Mouse (Mus musculus) gastrocnemius, adult 2 months (tissue): Measurements from ENCODE around the gene Snx8. TPM values are rescaled to one million over a fixed set of nuclear protein-coding genes. Genes with fewer than 3 reads are reported as not detected.

Source experiments
- DNase-seq: peaks from one replicate; pipeline ENCODE4 v3.0.0; 2022
- H3K27ac ChIP-seq: fragments of 200-600 bp; 2 replicates; pipeline ENCODE4 v1.8.1; 2022; ENCODE audit warnings: mild to moderate bottlenecking
- H3K4me3 ChIP-seq: fragments of 200-600 bp; 2 replicates; pipeline ENCODE4 v1.8.1; 2022; ENCODE audit warnings: mild to moderate bottlenecking, moderate library complexity
- CTCF ChIP-seq: fragments of 200-600 bp; IDR thresholded peaks from 2 replicates; pipeline ENCODE4 v1.8.1; 2022; ENCODE audit warnings: antibody characterized with exemption, mild to moderate bottlenecking, moderate library complexity
- intact Hi-C: fragments of 180-260 bp; cut with DNase I; formaldehyde crosslinking; loops from one replicate; pipeline ENCODE4 v1.15.1; 2025
- microRNA-seq: library from miRNA; unstranded; fragments of <30 nt; microRNA quantifications from one replicate; pipeline ENCODE4 v1.2.0, GENCODE M21; 2021
- total RNA-seq, 2 experiments: library from RNA; stranded (reverse); gene quantifications; 2 replicates each; pipeline ENCODE4 v1.2.3; 2021

Gene Snx8
- total RNA-seq, 2 experiments from 2014 or later: 8.0 to 9.5 TPM

DNA sequence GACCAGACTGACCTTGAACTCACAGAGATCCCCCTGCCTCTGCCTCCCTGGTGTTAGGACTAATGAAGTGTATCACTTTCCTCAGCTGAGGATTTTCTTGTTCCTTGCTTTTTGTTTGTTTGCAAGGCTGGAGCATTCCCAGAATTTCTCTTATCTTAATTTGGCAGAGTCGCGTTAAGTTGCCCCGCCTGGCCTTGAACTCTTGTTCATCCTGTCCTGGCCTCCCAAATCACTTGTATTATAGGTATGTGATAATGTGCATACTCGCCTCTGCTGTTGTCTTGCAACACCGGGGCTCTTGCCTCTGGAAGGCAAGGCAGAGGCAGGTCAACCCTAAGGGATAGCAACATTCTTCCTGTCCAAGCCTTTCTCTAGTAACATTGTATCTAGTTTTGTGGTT is 65.0 kb downstream of the Snx8 start:
- no peak for DNase-seq
- intact Hi-C loops: no loop called here
- Histone ChIP-seq H3K4me3 (no peak overlapping the region), H3K27ac (no peak overlapping the region)
- TF ChIP-seq CTCF: no peak

DNA sequence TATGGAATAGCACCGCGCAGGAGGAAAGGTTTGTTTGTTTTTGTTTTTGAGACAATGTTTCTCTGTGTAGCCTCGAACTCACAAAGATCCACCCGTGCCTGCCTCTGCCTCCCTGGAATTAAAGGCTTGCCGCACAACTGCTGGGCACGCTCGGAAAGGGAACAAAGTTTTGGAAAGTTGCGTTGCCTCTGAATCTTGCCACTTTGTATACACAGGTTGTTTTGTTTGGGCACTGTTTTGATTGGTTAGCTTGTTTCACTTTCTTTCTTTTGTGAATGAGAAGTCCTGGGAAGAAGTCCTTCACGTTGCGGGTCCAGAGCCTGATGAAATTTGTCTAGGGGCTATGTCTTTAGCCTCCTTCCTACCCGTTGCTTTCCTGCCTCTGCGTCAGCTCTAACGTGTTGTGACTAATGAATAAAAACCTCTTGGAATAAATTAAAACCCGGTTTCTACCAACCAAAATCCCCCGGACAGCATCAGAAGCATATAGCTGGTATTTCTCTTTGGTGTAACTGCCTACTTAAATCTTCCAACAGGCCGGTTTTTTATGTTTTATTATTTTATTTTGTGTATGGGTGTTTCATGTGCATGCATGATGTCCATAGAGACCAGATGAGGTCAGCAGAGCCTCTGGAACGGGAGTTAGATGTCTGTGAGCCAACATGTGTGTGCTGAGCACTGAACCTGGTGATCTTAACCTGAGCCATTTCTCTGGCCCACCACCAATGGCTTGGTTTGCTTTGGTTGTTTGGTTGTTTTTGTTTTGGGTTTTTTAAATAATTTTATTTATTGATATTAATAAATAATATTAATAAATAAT is 67.1 kb downstream of the Snx8 start:
- intact Hi-C loops: no loop called here
- Histone ChIP-seq H3K27ac (peak overlapping the region; percentile 94), H3K4me3 (peak overlapping the region; percentile 96)
- no peak for TF ChIP-seq CTCF
- no peak for DNase-seq

DNA sequence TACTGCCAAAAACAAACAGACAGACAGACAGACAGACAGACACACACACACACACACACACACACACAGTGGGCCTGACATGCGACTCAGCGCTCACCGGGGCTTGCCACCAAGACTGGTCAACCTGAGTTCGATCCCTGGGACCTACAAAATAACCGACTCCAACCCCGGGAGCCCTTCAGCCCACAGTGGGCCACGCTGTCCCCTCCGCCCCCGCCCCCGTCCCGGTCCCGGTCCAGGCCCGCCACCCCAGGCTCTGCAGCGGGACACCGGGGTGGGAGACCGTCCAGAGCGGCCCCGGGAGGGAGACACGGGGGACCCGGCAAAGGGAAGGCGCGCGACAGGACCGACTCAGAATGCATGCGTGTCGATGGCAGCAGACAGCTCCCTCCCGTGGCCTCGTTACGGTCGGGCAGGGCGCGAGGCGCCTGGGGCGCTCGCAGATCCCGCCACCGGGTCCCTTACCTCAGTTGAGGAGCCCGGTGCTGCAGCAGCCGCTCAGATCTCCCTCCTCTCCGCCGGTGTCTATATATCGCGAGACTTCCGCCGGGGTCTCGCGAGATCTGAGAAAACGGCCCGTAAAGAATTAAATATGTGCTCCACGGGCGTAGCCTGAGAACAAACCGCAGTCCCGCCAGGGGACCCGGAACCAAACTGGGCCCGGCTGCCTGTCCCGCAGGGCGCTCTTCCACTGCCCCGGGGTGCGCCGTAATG is 67.9 kb downstream of the Snx8 start, which contains the start of the genes Mad1l1 and Nudt1:
Mad1l1 (minus strand) TSS at position 511 of the 714 bp plus-strand sequence.
Nudt1 (plus strand) TSS at position 615 of the 714 bp plus-strand sequence.
- intact Hi-C loops: no loop called here
- peak; percentile 94 for DNase-seq
- H3K27ac ChIP-seq: peak within 1 kb of the TSS; percentile 94
- peak; percentile 31; the same call in 1 of the 2 replicates for TF ChIP-seq CTCF
- peak within 1 kb of the TSS; percentile 96 for H3K4me3 ChIP-seq

DNA sequence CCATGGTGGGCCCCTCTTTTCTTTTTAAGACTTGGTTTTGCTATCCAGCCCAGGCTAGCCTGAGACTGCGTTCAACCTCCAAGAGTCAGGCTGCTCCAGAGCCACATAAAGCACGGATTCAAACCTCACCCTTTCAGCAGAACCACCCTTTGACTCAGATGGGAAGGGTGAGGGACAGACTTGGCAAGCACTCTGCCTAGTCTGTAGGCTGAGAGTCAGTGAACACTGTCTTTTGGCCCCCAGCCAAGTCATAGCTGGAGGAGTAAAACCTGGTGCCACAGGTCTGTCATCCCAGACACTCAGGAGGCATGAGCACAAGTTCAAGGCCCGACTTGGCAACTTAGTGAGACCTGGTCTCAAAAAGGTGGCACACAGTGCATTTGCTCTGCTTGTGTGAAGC is 72.3 kb downstream of the Snx8 start:
- Histone ChIP-seq H3K27ac (no peak overlapping the region), H3K4me3 (no peak overlapping the region)
- no peak for TF ChIP-seq CTCF
- no peak for DNase-seq
- intact Hi-C loops: no loop called here

DNA sequence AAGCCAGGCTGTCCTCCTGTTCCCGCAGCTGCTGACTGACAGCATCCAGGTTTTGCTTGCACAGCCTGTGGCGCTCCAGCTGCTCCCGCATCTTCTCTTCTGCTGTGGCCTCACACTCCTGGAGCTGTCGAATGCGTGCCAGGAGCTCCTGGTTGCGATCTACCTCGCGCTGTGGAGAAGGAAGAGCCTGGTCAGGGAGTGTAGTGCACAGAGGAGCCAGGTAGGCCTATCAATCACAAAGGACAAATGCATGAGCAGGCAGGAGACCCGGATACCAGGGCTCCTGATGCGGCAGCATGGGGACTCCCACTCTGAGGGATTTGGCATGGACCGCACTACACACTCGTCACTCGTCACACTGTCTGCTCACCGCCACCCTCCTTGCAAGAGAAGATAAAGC is 81.5 kb downstream of the Snx8 start:
- TF ChIP-seq CTCF: no peak
- DNase-seq: no peak
- intact Hi-C loops: no loop called here
- H3K27ac ChIP-seq: no peak overlapping the region
- no peak overlapping the region for H3K4me3 ChIP-seq

DNA sequence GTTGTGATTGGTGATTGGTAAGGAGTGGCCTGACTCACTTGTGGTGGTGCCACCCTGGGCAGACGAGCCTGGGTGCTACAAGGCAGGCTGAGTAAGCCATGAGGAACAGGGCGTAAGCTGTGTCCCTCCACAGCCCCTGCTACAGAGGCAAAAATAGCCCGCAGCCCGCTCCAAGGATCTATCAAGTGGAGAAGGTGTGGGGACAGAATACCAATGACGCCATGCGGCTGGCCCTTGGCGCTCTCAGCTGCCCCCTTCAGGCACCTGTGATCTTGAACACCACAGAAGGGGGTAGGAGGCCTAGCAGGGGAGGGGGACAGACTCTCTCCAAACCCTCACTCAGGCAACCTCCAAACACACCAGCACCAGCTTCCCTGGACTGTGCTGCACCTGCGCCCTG is 83.0 kb downstream of the Snx8 start:
- peak; percentile 67 for DNase-seq
- H3K4me3 ChIP-seq: no peak overlapping the region
- TF ChIP-seq CTCF: peak; percentile 41; the same call in 1 of the 2 replicates
- intact Hi-C loops: no loop called here
- H3K27ac ChIP-seq: peak overlapping the region; percentile 40; the same call in 1 of the 2 replicates

DNA sequence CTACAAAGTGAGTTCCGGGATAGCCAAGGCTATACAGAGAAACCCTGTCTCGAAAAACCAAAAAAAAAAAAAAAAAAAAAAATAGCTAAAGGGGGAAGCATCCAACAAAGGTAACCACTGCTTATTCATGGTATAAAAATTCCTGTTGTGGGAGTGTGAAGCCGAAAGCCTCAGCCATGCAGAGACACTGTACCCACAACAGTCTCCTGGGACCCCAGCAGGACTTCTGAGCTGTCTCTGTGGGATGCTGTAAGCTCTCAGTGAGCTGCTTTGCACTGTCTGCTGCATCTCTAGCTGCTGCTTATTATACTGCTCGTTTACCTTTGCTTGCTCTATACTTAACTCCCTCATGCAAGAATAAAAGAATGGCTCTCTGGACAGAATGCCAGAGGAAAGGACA is 90.8 kb downstream of the Snx8 start:
- no peak for TF ChIP-seq CTCF
- intact Hi-C loops: loop anchor here (10.0 kb wide), 1 partner anchor 253 kb away; no protein-coding TSS in a partner anchor
- no peak overlapping the region for H3K27ac ChIP-seq
- no peak overlapping the region for H3K4me3 ChIP-seq
- no peak for DNase-seq

DNA sequence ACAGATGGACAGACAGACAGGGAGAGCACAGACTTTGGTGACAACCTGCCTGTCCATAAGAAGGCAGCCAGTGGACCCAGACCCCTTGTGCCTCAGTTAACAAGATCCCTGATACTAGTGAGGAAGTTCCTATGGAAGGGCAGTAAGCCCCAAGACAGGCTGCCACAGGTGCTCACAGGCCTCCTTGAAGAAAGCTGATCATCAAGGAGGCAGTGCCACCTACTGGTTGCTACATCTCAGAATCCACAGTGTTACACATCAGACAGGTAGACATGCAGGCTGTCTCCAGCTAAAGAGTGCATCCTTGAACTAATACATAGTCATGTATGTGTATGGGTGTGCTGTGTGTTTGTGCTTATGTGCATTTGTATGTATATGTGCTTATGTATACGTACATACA is 96.9 kb downstream of the Snx8 start:
- peak; percentile 68 for DNase-seq
- Histone ChIP-seq H3K27ac (no peak overlapping the region), H3K4me3 (no peak overlapping the region)
- intact Hi-C loops: loop anchor here (2.0 to 10.0 kb wide), 4 partner anchors 93 to 453 kb away; no protein-coding TSS in a partner anchor
- peak; percentile 83 for TF ChIP-seq CTCF

Small RNA genes within 50 kb of the gene (microRNA-seq; reads per million reads assigned to microRNA genes)
- gene Mir7038: not detected

Other genes with a start within 250 kb of the Snx8 start
- 1 to 10 TPM; 7.2 to 9.0 TPM for gene Mad1l1, start 67.7 kb downstream of the Snx8 start, total RNA-seq
- gene Nudt1, start 67.6 kb downstream of the Snx8 start, total RNA-seq: 1 to 10 TPM; 4.9 to 8.2 TPM
- gene Mrm2, start 57.4 kb downstream of the Snx8 start, total RNA-seq: 1 to 10 TPM; 6.0 to 9.0 TPM
- gene Eif3b, start 30.1 kb upstream of the Snx8 start, total RNA-seq: 10 to 100 TPM; 79.7 to 80.3 TPM
- gene Gm4869, start 56.4 kb upstream of the Snx8 start, total RNA-seq: not detected
- gene Chst12, start 116.3 kb upstream of the Snx8 start, total RNA-seq: 1 to 10 TPM; 4.3 to 7.4 TPM
- not detected for gene Grifin, start 175.8 kb upstream of the Snx8 start, total RNA-seq
- 1 to 10 TPM; 3.2 to 6.1 TPM for gene Lfng, start 218.1 kb upstream of the Snx8 start, total RNA-seq